ENCODE assay signal across 24 mouse cellular contexts in genomic region chr4:33904826-33905225, GRCm38 (mm10). TPM values are rescaled to one million over a fixed set of nuclear protein-coding genes. Genes with fewer than 3 reads are reported as not detected.
DNase-seq lines count a peak whose midpoint lies in the region.
"Had no signal": no experiment of that assay in that cellular context is flagged by ENCODE, and none has a peak within 500 bp of the region (broad histone marks: within the 10 kb centered on the region; RNA-seq: fewer than 3 reads in every experiment).

No protein-coding gene starts in this region.

- peak; percentile 48 to 70 for DNase-seq in adrenal gland, adult (ENCODE audit: inconsistent age in 2 of 2, low spot score in 1 of 2)
- DNase-seq in adrenal gland, postnatal 25 days = no peak
- peak; percentile 63 for DNase-seq in adrenal gland, adult 2 months
- no peak for DNase-seq in adrenal gland, postnatal 4 days (ENCODE audit: low spot score in 2 of 2)
- DNase-seq in adrenal gland, postnatal 36 days = peak; percentile 29 to 57
- DNase-seq in adrenal gland, adult 8-10 months = no peak
- DNase-seq: adrenal gland, postnatal 10 days; adrenal gland, postnatal 14 days; B cell, adult 2 months; cerebellum, adult 11 months; cerebellum, adult 11-12 months; cerebellum, adult 18-20 months; cerebellum, adult 2 months; cerebellum, adult 8-10 months; cerebellum, adult 9-10 months; cerebellum, adult 9-11 months; cerebellum, postnatal 10 days; cerebellum, postnatal 14 days had no signal

RNA-seq across cellular contexts. Expression of gene Cnr1, which starts 19.6 kb away (rescaled TPM):
- 36.0 and 40.0 TPM in 2 replicates for total RNA-seq in adrenal gland, postnatal 25 days (2021)
- 10 to 100 TPM; 19.4 to 25.8 TPM for total RNA-seq in adrenal gland, adult 2 months (2021)
- 7.3 and 7.9 TPM in 2 replicates for polyA plus RNA-seq in adrenal gland, adult 2 months (2012; rRNA removed)
- 10 to 100 TPM; 31.5 to 40.7 TPM for total RNA-seq in adrenal gland, postnatal 4 days (2021)
- total RNA-seq in adrenal gland, postnatal 36 days (2021) = 10 to 100 TPM; 29.9 to 36.8 TPM
- total RNA-seq in adrenal gland, adult 8-10 months (2022) = 10 to 100 TPM; 25.7 to 35.6 (median 30.7) TPM
- total RNA-seq: CH12.LX, MEL had no signal
- polyA plus RNA-seq: activated CD4-positive, CD25-positive, alpha-beta regulatory T cell, adult 4 months; CD4-positive, CD25-positive, alpha-beta regulatory T cell, adult 4 months; G1E; Patski had no signal

Comparison
In these comparisons a context has a peak if more than half of its experiments do, and no peak if none do; other contexts are left out.
1. DNase-seq: peak in adrenal gland, adult (2 of 2), adrenal gland, adult 2 months (single experiment) and adrenal gland, postnatal 36 days (2 of 2); none in adrenal gland, postnatal 25 days (single experiment), adrenal gland, postnatal 4 days (0 of 2) and adrenal gland, adult 8-10 months (single experiment).